9 mouse cellular contexts compared by ENCODE assay signal in the genomic region with DNA sequence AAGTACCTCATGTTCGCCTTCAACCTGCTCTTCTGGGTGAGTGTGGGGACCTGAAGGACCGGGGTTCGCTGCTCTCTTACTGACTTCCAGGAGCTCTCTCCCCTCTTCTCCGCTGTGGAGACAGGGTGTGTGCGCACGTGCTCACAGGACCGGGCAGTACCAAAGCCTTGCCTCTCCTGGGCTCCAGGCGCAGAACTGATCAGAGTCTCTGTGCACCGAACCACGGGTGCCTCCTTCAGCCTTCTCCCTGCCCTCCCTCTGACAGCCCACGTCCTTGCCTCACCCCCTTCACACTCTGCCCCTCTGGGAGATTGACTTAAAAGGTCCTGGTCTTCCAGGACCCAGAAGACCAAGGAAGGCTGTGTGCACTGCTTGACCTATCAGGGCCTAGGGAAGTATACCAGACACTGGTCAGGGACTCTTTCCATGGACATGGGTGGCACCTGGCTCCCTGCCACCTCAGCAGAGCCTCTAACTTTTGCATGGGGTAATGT. TPM values are rescaled to one million over a fixed set of nuclear protein-coding genes. Genes with fewer than 3 reads are reported as not detected.
DNase-seq lines count a peak whose midpoint lies in the region; ATAC-seq lines count a peak whose summit lies in the region.
"Had no signal": no experiment of that assay in that cellular context is flagged by ENCODE, and none has a peak within 500 bp of the region (broad histone marks: within the 10 kb centered on the region; RNA-seq: fewer than 3 reads in every experiment).

No protein-coding gene starts in this region.

- H3K9ac ChIP-seq in heart, embryonic 16.5 days (ENCODE audit: low read length): peak overlapping the region; percentile 75
- H3K9ac ChIP-seq in hindbrain, embryonic 11.5 days (ENCODE audit: low read depth, low read length): peak overlapping the region; percentile 62
- peak overlapping the region; percentile 64 for H3K9ac ChIP-seq in midbrain, embryonic 12.5 days (replicated peaks)

- ATAC-seq in heart, embryonic 16.5 days (replicated peaks; ENCODE audit: extremely low read depth, insufficient read depth, low FRiP score): no peak
- 0 out of 2 replicates have a peak, but pooled peaks have one; percentile 4 for ATAC-seq in hindbrain, embryonic 11.5 days (ENCODE audit: low FRiP score)
- ATAC-seq in midbrain, embryonic 12.5 days (ENCODE audit: low FRiP score, low read depth): no peak
- ATAC-seq: Patski had no signal

- H3K27ac ChIP-seq in heart, embryonic 16.5 days (ENCODE audit: low read length): no peak overlapping the region
- H3K27ac ChIP-seq in hindbrain, embryonic 11.5 days (ENCODE audit: low read depth, low read length): peak overlapping the region; percentile 17; the same call in 1 of the 2 replicates
- H3K27ac ChIP-seq in midbrain, embryonic 12.5 days (replicated peaks): no peak overlapping the region

- WGBS in heart, embryonic 16.5 days: 22% methylated on average over 11 of the region's 11 CpGs
- WGBS in hindbrain, embryonic 11.5 days: 7% methylated on average over 11 of the region's 11 CpGs
- WGBS in midbrain, embryonic 12.5 days: 5% methylated on average over 11 of the region's 11 CpGs

- peak overlapping the region; percentile 65 for H3K4me3 ChIP-seq in heart, embryonic 16.5 days (ENCODE audit: low read length)
- peak overlapping the region; percentile 62 for H3K4me3 ChIP-seq in hindbrain, embryonic 11.5 days (ENCODE audit: low read depth, low read length)
- peak overlapping the region; percentile 68 for H3K4me3 ChIP-seq in midbrain, embryonic 12.5 days

- peak overlapping the region; percentile 99 for H3K4me2 ChIP-seq in heart, embryonic 16.5 days (ENCODE audit: low read depth, low read length)
- peak overlapping the region; percentile 99 for H3K4me2 ChIP-seq in hindbrain, embryonic 11.5 days (replicated peaks; ENCODE audit: low read depth, low read length)
- peak overlapping the region; percentile 92 for H3K4me2 ChIP-seq in midbrain, embryonic 12.5 days (replicated peaks)

- H3K36me3 ChIP-seq in heart, embryonic 16.5 days (ENCODE audit: control insufficient read depth, insufficient read depth): no peaks in the 10 kb centered on the region; the same call in 1 of the 2 replicates
- H3K36me3 ChIP-seq in hindbrain, embryonic 11.5 days (ENCODE audit: control insufficient read depth, insufficient read depth, low read length): no peaks in the 10 kb centered on the region
- no peaks in the 10 kb centered on the region for H3K36me3 ChIP-seq in midbrain, embryonic 12.5 days

- no peak for DNase-seq in heart, postnatal 10 days
- peak; percentile 61 to 62 for DNase-seq in cerebellum, postnatal 14 days
- DNase-seq in hindbrain, embryonic 11.5 days (ENCODE audit: low spot score): no peak
- no peak for DNase-seq in urinary bladder, postnatal 25 days (ENCODE audit: low spot score)
- no peak for DNase-seq in adrenal gland, adult 2 months
- no peak for DNase-seq in layer of hippocampus, adult 11-12 months (ENCODE audit: low spot score)

- peaks cover 32% of the 10 kb centered on the region for H3K4me1 ChIP-seq in heart, embryonic 16.5 days (ENCODE audit: control insufficient read depth, insufficient read depth, low read length)
- peaks cover 5% of the 10 kb centered on the region; the same call in 1 of the 2 replicates for H3K4me1 ChIP-seq in hindbrain, embryonic 11.5 days (replicated peaks; ENCODE audit: control insufficient read depth, insufficient read depth, low read length)
- H3K4me1 ChIP-seq in midbrain, embryonic 12.5 days: peaks cover 22% of the 10 kb centered on the region

- no peaks in the 10 kb centered on the region for H3K27me3 ChIP-seq in heart, embryonic 16.5 days (ENCODE audit: control insufficient read depth, insufficient read depth, low read length)
- H3K27me3 ChIP-seq in hindbrain, embryonic 11.5 days (ENCODE audit: control insufficient read depth, insufficient read depth, low read length): peaks cover 14% of the 10 kb centered on the region
- peaks cover 56% of the 10 kb centered on the region for H3K27me3 ChIP-seq in midbrain, embryonic 12.5 days
- H3K27me3 ChIP-seq: Patski had no signal

- intact Hi-C loops in heart, postnatal 10 days (cut with DNase I): loop anchor here (5.0 kb wide), 1 partner anchor 125 kb away; no protein-coding TSS in a partner anchor

- H3K9me3 ChIP-seq in heart, embryonic 16.5 days (replicated peaks; ENCODE audit: control insufficient read depth, low read length): no peaks in the 10 kb centered on the region
- H3K9me3 ChIP-seq in hindbrain, embryonic 11.5 days (ENCODE audit: control insufficient read depth, low read length): no peaks in the 10 kb centered on the region
- no peaks in the 10 kb centered on the region for H3K9me3 ChIP-seq in midbrain, embryonic 12.5 days

RNA-seq across cellular contexts. Expression of gene Tspan4, which starts 7.5 kb away (rescaled TPM):
- polyA plus RNA-seq in heart, embryonic 16.5 days (2015; fragmentation: Nextera tagmentation; extraction: Ambion mirVana): 61.0 and 61.5 TPM in 2 replicates
- total RNA-seq in heart, postnatal 10 days (2021): 10 to 100 TPM; 37.3 to 38.9 TPM
- 29.6 and 31.4 TPM in 2 replicates for polyA plus RNA-seq in hindbrain, embryonic 11.5 days (2014; fragmentation: Nextera tagmentation; extraction: Ambion mirVana)
- polyA plus RNA-seq in midbrain, embryonic 12.5 days (2016; fragmentation: Nextera tagmentation; extraction: Ambion mirVana): 25.3 and 32.6 TPM in 2 replicates
- 100 to 1,000 TPM in 1 of 2 experiments, 10 to 100 TPM in 1; 47.8 to 125 TPM for total RNA-seq in adrenal gland, adult 2 months (2021)
- 227 and 256 TPM in 2 replicates for polyA plus RNA-seq in adrenal gland, adult 2 months (2012; rRNA removed)

RNA-seq across cellular contexts. Expression of gene Polr2l, which starts 7.6 kb away (rescaled TPM):
- 56.7 and 61.5 TPM in 2 replicates for polyA plus RNA-seq in heart, embryonic 16.5 days (2015; fragmentation: Nextera tagmentation; extraction: Ambion mirVana)
- total RNA-seq in heart, postnatal 10 days (2021): 10 to 100 TPM; 59.8 to 65.5 TPM
- polyA plus RNA-seq in hindbrain, embryonic 11.5 days (2014; fragmentation: Nextera tagmentation; extraction: Ambion mirVana): 71.5 and 74.0 TPM in 2 replicates
- polyA plus RNA-seq in midbrain, embryonic 12.5 days (2016; fragmentation: Nextera tagmentation; extraction: Ambion mirVana): 73.8 and 75.0 TPM in 2 replicates
- 100 to 1,000 TPM in 1 of 2 experiments, 10 to 100 TPM in 1; 84.4 to 140 TPM for total RNA-seq in adrenal gland, adult 2 months (2021)
- 68.5 and 71.0 TPM in 2 replicates for polyA plus RNA-seq in adrenal gland, adult 2 months (2012; rRNA removed)

RNA-seq across cellular contexts. Expression of gene Cd151, which starts 15.4 kb away (rescaled TPM):
- 42.2 and 44.0 TPM in 2 replicates for polyA plus RNA-seq in heart, embryonic 16.5 days (2015; fragmentation: Nextera tagmentation; extraction: Ambion mirVana)
- total RNA-seq in heart, postnatal 10 days (2021): 100 to 1,000 TPM; 297 to 312 TPM
- polyA plus RNA-seq in hindbrain, embryonic 11.5 days (2014; fragmentation: Nextera tagmentation; extraction: Ambion mirVana): 40.1 and 57.9 TPM in 2 replicates
- polyA plus RNA-seq in midbrain, embryonic 12.5 days (2016; fragmentation: Nextera tagmentation; extraction: Ambion mirVana): 14.8 and 15.6 TPM in 2 replicates
- total RNA-seq in adrenal gland, adult 2 months (2021): 100 to 1,000 TPM; 325 to 452 TPM
- polyA plus RNA-seq in adrenal gland, adult 2 months (2012; rRNA removed): 899 and 918 TPM in 2 replicates

RNA-seq across cellular contexts. Expression of gene Cracr2b, which starts 21.7 kb away (rescaled TPM):
- polyA plus RNA-seq in heart, embryonic 16.5 days (2015; fragmentation: Nextera tagmentation; extraction: Ambion mirVana): 24.2 and 26.1 TPM in 2 replicates
- total RNA-seq in heart, postnatal 10 days (2021): 10 to 100 TPM; 23.2 to 26.1 TPM
- polyA plus RNA-seq in hindbrain, embryonic 11.5 days (2014; fragmentation: Nextera tagmentation; extraction: Ambion mirVana): 4.4 and 4.5 TPM in 2 replicates
- polyA plus RNA-seq in midbrain, embryonic 12.5 days (2016; fragmentation: Nextera tagmentation; extraction: Ambion mirVana): 5.4 and 6.0 TPM in 2 replicates
- 10 to 100 TPM; 10.3 to 12.4 TPM for total RNA-seq in adrenal gland, adult 2 months (2021)
- 42.0 and 54.5 TPM in 2 replicates for polyA plus RNA-seq in adrenal gland, adult 2 months (2012; rRNA removed)

RNA-seq across cellular contexts. Expression of gene Pnpla2, which starts 27.6 kb away (rescaled TPM):
- 73.1 and 78.0 TPM in 2 replicates for polyA plus RNA-seq in heart, embryonic 16.5 days (2015; fragmentation: Nextera tagmentation; extraction: Ambion mirVana)
- total RNA-seq in heart, postnatal 10 days (2021): 100 to 1,000 TPM; 244 to 353 TPM
- polyA plus RNA-seq in hindbrain, embryonic 11.5 days (2014; fragmentation: Nextera tagmentation; extraction: Ambion mirVana): 13.7 and 14.2 TPM in 2 replicates
- polyA plus RNA-seq in midbrain, embryonic 12.5 days (2016; fragmentation: Nextera tagmentation; extraction: Ambion mirVana): 15.6 and 18.3 TPM in 2 replicates
- total RNA-seq in adrenal gland, adult 2 months (2021): 1,000 to 10,000 TPM in 1 of 2 experiments, 100 to 1,000 TPM in 1; 905 to 1,265 TPM
- 1,146 and 1,725 TPM in 2 replicates for polyA plus RNA-seq in adrenal gland, adult 2 months (2012; rRNA removed)

Comparison
In these comparisons a context has a peak if more than half of its experiments do, and no peak if none do; other contexts are left out.
1. DNase-seq: peak in cerebellum, postnatal 14 days (2 of 2); none in heart, postnatal 10 days (0 of 2), hindbrain, embryonic 11.5 days (single experiment), urinary bladder, postnatal 25 days (single experiment), adrenal gland, adult 2 months (single experiment) and layer of hippocampus, adult 11-12 months (single experiment).
2. RNA of gene Cd151, which starts 15.4 kb away (polyA plus RNA-seq): 899 to 918 TPM in adrenal gland, adult 2 months; 40.1 to 57.9 TPM in hindbrain, embryonic 11.5 days, 42.2 to 44.0 TPM in heart, embryonic 16.5 days and 14.8 to 15.6 TPM in midbrain, embryonic 12.5 days; every median in the first group is over 10 times any median in the second.
3. Peak in every context shown above with its lines, with median percentiles within 50 percentile points of each other: H3K4me2 ChIP-seq, H3K4me3 ChIP-seq and H3K9ac ChIP-seq.